Mouse (Mus musculus) spleen, postnatal 10 days (tissue): ENCODE results near the gene Dab1.

Experiments
- DNase-seq, 2 experiments: peaks; one replicate each; pipeline ENCODE4 v3.0.0; 2021 to 2022; ENCODE audit warnings: low spot score in 2 of 2

Gene Dab1

DNA sequence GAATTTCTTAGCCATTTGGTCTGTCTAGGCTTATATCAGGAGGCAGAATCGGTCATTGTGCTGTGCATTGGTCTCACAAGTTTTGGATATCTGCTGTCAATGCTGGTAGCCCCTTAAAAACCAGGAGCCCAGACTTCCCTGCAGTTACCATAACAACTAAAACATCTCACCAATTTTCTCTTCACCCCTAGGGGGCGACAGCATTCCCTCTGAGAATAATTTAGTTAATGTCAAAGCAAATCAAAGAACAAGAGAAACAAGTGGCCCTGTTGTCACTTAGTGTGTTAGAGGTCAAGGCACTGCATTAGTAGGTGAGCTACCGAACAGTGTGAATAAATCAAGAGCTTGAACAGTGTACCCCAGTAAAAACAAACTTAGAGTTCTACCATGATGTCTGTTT lies 1106.5 kb downstream of the Dab1 start:
- DNase-seq: no peak

DNA sequence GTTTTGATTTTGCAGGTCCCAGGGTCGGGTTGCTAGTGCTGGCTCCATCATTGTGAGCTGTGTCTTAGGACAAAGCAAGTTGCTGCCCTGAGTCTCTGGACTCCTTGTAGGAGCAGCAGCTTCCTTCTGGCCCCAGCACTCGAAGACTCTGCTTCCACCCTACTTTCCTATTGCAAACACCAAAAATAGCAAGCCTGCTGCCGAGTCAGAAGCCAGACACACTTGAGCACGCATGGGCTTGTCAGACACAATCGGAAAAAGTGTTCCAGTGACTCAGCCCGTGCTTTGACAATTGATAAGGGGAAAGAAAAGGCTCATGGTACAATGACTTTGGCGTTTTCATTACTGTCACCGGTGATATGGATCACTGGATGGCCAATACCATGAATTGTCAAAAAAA lies 1110.0 kb downstream of the Dab1 start:
- DNase-seq: no peak

DNA sequence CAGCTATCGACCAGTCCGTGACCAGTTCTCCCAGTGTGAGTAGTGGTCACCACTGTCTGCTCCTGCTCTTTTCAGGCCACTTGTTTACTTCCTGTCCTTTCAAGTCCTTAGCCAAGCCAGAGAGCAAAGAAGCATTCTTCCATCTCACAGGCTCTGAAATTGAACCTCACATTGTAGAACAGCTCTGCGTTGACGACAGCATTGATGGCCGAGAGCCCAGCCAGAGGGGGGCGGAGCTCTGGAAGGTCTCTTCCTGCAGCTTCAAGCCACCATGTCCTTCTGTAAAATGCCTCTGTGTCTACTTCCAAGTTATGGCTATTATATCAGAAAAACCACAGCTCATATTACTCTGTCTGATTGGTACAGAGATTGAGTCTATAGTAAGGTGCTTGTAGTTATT lies 1127.3 kb downstream of the Dab1 start:
- no peak for DNase-seq

DNA sequence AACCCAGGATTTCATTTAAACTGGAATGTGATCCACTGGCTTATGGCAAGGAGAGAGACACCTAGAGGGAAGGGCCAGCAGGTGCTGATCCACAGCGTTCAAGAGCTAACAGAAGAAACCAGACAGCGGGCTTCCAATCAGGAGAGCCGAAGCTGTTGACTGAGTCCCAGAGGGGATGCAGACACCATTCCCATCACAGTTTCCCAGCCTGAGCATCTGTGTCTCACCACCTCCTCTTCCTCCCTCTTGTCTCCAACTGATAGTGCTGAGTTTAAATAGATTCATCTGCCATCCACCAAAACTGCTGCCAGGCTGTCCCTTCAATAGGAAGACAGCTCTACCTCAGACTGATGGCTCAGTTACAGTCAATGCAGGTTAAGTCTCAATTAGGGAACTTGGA lies 1134.9 kb downstream of the Dab1 start:
- no peak for DNase-seq

DNA sequence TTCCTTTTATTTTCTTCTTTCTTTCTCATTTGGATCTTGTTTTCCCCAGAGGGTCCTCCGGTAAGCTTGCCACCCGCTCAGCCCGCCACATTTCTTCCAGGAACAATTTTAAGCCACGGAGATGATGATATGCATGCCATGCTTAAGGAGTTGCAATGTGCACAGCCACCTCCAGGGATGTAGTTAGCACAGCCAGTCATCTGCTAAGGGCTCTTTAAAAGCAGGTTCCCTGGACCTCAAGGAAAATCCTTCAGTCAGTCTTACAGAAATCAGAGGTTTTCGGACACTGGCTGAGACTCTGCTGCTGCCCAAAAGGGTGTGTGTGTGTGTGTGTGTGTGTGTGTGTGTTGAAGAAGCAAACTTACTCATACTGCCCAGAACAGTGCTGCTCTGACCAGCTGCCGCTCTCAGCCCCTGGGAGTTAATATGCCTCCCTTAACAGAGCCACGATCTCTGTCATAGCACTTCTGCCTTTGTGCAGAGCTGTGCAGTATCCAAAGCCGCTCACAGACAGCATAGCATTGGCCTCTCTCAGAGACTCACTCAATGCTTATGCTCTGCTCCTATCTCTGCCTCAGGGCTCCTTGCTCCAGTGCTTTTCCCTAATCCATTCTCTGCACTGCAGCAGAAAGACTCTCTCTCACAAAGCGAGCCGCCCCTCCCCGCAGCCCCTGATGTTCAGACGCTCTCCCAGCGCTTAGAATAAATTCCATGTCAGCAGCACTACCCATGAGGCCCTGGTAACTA lies 1141.9 kb downstream of the Dab1 start:
- no peak for DNase-seq

DNA sequence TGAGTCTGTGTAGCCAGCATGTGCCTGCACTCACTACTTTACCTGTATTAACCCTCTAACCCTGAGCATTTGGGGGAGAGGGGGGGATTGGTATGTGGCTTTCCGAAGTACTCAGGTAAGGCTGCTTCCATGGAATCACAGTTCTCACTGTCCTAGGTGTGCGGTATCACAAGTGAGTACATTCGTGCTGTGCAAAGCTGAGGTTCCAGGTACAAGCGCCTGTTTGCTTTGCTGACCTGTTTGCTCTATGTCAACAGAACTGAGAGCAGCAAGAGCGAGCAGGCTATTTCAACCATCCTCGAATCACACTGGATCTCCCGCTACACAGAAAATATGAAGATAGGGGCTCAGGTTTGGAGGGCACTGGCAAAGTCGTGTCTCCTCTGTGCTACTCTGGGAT lies 1146.9 kb downstream of the Dab1 start, which contains the start of gene C8b:
C8b (plus strand) TSS at position 253 of the 400 bp plus-strand sequence.
- no peak for DNase-seq

DNA sequence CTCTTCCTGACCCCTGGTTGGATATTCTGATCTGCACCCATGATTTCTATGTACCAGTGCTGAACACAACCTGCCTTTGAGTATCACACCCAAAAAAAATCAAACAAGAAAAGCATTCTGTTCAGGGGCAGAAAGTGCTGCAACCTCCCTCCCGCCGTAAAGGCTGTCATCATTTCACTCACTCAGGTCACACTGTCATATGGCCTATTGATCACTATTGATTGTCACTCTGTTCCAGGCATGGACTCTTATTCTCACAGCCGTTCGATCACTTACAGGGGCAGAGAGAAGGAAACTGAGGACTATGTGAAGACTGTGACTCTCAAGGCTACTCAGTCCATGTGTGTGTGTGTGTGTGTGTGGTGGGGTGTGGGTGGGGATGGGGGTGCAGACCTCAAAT lies 1149.0 kb downstream of the Dab1 start:
- no peak for DNase-seq

DNA sequence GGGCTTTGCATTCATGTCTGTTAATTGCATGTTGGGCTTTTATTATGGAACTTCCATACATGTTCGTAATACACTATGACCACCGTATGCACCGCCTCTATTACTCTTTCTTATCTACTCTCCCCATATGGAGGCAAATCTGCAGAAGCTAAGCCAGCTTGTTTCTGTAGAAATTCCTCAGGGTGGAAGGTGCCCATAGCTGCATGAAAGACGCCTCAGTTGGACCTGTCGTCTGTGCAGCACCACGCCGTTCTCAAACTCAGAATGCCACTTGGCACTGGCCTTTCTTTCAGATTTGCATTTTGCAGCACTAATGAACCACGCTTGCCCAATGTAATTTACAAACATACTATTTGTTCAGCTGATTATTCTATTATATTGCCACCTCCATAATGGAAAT lies 1150.4 kb downstream of the Dab1 start:
- no peak for DNase-seq

DNA sequence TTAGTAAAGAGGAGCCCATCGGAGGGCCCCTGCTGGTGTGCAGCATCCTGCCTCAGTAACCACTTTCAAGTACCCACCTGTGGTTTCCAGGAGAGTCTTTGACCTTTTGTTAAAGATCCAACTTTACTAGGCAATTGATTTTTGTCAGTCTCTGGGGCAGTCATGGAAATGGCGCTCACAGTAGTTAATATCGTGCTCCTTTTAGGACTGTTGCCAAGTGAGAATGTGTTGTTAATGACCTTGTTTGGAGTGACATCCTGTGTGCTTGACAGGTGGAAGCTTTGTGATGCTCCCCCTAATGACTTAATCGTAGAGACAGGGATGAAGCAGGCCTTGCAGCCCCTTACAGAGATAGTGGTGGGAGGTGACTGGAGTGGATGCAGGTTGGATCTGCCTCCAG lies 1151.2 kb downstream of the Dab1 start:
- no peak for DNase-seq

DNA sequence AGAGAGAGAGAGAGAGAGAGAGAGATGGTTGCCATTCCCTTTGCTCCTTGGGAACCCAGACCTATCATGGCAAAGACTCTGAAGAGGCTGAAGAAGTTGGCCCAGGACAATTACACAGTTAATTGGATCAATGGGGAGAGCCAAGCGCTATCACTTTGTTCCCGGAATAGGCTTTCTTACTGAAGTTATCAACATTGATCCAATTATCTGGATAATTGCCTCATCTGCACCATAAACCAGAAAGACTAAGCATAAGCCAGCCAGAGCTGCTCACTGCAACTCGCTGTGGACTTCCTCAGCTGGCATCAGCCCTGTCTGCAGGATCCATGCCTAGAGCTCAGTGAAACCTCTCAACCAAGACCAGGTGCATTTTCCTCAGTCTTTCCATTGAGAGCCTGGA lies 1156.4 kb downstream of the Dab1 start:
- DNase-seq: no peak

DNA sequence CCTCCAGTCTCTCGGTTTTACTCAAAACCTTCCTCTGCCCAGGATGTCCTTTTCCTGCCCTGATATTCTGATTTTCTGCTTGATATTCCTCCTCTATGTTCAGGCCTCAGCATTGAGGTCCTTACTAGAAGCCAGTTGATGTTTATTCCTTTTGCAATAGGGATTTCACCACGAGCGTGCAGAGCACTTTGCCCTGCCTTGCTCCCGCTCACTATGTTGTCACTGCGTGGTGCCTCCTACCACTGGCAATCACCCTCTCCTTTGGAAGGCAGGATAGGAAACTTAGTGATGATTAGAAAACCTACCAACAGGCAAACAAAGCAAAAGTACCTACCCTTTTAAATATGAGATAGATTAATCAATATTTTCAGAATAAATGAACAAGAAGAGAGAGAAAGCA lies 1160.3 kb downstream of the Dab1 start:
- DNase-seq: no peak

DNA sequence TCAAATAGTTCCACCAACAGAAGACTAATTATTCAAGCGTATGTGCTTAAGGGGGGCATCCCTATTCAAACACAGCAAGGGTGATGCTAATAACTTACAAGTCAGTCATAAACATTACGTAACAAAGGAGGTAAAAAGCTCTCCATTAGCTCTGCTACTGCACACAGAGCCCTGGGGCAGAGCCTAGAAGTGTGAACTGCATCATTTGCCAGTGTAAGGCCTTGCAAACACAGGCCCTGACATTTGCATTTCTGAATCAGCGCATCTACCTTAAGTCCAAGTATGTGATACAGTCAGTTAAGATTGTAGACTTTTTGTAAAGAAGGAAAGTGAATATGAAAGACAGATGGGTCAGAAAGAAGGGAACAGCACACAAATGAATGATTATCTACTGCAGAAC lies 1162.3 kb downstream of the Dab1 start:
- no peak for DNase-seq

DNA sequence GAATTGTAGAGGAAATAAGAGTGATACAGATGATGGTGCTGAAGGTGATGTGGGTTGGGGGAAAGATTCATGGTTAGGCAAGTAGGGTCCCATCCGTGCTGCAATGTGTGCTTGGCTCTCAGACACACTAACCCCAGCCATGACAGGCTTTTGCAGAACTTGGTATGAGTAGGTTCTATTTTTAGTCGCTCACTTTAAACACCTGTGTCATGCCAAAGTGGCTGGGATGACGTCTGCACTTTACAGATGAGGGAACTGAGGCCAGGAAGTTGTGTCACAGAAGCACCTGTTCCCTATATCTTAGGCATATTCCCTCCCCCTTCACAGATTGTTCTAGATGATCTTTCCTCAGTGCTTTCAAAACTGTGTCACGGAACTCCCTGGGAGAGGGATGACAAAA lies 1163.2 kb downstream of the Dab1 start:
- no peak for DNase-seq

DNA sequence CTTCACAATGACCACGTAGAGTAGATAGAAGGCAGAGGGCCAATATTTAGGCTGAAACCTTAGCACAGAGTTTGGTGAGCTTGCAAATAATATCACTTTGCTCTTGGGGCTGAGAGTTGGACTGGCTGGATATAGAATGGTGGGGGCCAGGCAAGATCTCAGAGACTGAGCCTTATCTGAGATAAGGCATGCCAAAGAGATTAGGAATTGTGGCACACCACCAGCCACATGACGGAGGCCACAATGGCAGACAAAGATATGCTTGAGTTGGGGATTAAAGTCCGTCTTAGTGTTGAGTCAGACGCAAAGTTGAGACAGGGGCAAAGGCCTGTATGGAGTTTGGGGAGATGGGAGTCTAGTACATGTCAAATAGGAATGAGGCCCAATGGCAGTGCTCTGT lies 1173.0 kb downstream of the Dab1 start:
- DNase-seq: no peak
